Mouse (Mus musculus): ENCODE results near the gene Gm9817.
"Not testable (repeated sequence)": the region's sequence is repeated elsewhere in the genome, so short reads cannot be mapped to it uniquely, and the experiment has no call there.

Gene Gm9817

DNA sequence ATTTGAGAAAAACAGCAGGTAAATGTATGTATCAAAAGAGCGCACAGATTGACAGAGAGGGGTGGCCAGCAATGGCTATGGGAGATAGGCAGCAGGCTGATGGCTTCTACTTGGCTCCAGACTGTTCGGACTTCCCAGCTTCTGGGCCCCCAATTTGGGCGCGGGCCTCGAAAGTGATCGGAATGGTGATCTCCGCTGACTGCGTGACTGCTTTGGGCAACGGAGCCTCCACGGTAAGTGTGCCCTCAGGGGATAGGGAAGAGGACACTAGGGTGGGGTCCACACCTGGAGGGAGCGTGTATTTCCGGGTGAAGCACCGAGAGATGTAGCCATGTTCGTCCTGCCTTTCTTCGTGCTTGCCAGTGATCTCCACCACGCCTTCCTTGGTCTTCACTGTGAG is at the start of gene Gm9817:
Gene Gm9817, plus strand, starts transcription at position 301 of the 400 bp plus-strand sequence.
- DNase-seq (ENCODE audit: low spot score) = not testable (repeated sequence)

- DNase-seq (ENCODE audit: low spot score) = no peak
These were observed 48.7 kb upstream of the Gm9817 start for GRCm38 (mm10) chr13:45029791-45030190.

DNA sequence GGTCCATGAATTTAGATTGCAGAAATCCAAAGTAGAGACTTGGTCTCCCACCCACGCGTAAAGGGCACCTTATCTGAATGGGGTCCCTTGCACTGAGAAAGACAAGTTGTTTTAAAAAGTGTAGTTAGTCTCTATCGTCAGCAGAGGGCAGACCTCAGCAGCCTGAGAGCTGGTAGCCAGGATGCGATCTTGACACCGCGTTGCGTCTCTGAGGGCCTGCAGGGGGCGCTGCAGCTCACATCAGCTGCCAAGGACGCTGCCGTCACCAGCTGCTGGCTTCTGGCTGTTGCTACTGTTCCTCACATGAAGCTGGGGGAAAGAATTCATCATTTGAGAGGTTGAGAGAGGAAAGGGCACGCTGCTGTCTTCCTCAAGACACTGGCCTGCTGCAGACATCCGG is 47.7 kb upstream of the Gm9817 start:
- peak; percentile 89 for DNase-seq (ENCODE audit: low spot score)

DNA sequence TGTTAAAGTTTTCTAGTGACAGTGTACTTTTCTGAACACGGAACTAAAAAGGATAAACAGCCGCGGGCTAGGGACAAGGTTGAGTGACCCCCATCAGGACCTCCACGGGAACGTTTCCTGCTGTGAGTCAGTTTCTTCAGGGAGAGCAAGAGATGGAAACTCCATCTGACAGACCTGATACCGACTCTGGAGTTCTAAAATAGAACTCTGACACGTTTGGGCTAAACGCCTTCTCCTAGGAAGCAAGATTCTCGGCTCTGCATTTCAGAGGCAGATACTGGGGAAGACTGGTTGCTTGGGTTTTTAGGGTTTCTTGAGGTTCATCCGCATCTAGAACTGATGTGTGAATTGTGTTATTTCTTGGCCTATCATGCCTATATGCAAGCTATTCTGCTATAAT is 47.2 kb upstream of the Gm9817 start:
- DNase-seq (ENCODE audit: low spot score) = no peak

- no peak for DNase-seq (ENCODE audit: low spot score)
These were observed 46.7 kb upstream of the Gm9817 start for GRCm38 (mm10) chr13:45031748-45032147.

DNA sequence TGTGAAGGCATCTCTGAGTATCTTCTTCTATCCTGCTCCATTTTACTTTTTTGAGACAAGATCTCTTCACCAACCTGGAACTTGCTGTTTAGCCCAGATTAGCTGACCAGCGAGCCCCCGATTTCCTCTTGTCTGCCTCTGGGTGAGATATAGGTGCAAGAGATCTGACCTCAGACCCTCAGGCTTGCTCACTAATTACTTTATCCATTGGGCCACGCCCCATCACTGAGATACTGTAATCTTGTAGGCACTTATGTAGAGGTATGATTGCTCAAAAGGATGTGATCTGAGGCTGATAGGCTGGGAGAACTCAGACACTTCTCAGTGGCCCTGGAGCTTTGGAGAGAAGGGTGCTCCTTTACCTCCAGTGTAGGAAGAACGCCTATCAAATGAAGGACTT is 46.0 kb upstream of the Gm9817 start:
- no peak for DNase-seq (ENCODE audit: low spot score)

GRCm38 (mm10) chr13:45033360-45033759 is 45.1 kb upstream of the Gm9817 start:
- no peak for DNase-seq (ENCODE audit: low spot score)

- no peak for DNase-seq (ENCODE audit: low spot score)
These were observed 43.7 kb upstream of the Gm9817 start for GRCm38 (mm10) chr13:45034759-45035158.

GRCm38 (mm10) chr13:45036417-45036816 is 42.1 kb upstream of the Gm9817 start:
- DNase-seq (ENCODE audit: low spot score) = no peak

DNA sequence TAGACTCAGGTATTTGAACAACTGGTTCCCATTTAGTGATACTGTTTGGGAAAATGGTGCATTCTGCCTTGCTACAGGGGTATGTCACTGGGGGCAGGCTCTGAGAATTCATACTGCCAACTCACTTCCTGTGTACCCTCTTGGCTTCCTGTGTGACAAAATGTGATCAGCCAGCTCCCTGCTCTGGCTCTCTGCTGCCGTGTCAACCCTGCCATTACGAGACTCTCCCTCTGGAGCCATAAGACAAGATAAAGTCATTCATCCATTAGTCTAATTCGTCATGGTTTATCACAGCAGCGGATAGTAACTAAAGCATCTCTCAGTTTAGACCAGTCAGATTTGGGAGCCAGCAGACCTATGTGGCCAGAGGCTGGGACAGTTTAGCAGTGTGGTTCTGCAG is 38.3 kb upstream of the Gm9817 start:
- no peak for DNase-seq (ENCODE audit: low spot score)

DNA sequence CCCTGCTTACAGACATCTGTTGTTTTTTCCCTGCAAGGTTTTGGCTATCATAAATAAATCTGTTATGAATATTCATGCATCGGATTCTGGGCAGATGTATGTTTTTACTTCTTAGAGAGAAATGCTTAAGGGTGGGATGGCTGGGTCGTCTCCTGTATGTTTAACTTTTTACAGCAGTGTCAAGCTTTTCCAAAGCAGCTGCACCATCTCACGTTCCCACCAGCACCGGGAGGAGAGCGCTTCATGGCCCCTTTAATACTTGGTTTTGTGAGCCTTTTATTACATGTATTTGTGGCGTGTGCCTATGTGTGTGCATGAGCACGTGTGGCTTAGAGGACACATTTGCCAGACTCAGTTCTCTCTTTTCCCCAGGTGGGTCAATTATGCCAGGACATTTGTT is 37.8 kb upstream of the Gm9817 start:
- no peak for DNase-seq (ENCODE audit: low spot score)

DNA sequence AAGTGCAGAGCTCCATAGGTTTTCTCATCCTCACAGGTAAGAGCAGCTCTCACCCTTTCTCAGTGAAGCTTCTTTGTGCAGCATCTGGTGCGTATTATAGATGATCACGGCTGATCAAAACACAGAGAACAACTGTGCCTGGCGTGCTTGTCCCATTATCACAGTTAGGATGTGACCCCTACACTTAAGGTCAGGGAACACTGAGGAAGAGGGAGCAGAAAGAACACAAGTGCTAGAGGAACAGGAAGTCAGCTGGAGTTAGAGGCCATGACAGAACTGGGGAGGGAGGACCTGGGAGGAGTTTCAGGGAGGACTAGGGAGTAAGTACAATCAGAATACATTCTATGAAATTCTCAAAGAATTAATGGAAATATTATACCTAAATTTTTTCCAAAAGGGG is 35.0 kb upstream of the Gm9817 start:
- no peak for DNase-seq (ENCODE audit: low spot score)

DNA sequence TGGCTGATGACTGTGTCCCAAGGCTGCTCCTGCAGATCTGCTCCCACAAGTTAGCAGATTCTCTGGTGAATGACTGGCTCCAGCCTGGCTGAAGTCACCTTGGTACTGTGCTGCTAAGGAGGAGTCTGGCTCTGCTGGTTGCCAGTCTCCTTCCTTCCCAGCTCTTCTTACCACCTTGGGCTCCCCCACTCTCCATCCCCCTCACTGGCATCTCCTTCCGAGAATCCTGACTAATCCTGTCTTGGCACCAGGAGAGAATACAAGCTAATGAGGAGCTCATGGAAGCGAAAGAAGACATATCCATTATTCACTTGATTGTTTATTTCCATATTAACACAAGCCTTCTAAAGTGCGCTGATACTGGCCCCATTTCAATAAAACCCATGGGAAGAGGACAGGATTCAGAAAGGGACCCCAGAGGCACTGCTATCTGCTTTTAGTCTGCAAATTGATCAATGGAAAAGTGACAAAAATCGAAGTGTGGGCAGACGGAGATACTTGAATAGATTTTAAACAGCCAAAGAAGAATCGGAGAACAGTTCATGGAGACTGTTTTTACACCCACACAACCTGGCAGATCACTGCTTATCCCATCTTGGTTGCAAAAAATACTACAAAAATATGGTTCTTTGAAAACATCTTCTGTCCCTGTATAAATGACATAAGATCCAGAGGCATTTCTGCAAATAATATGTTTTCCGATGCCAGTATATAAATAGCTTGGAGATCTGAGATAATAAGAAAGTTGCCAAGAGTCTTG is 29.1 kb upstream of the Gm9817 start:
- no peak for DNase-seq (ENCODE audit: low spot score)

- DNase-seq (ENCODE audit: low spot score) = no peak
These were observed 25.7 kb upstream of the Gm9817 start for GRCm38 (mm10) chr13:45052805-45053204.

DNA sequence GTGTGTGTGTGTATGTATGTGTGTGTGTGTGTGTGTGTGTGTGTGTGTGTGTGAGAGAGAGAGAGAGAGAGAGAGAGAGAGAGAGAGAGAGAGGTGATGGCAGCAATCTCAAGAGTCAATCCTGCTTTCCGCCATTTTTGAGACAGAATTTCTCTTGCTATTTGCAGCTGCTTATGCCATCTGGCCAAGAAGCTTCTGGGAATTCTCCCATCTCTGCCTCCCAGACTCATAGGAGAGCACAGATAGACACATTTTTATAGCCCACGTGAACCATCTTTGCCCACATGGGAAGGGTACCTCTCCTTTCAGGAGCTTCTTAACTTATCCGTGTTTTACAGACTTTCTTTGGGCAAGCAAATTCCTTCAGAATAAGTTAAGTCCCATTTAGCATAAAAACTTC is 24.6 kb upstream of the Gm9817 start:
- no peak for DNase-seq (ENCODE audit: low spot score)

- no peak for DNase-seq (ENCODE audit: low spot score)
These were observed 19.3 kb upstream of the Gm9817 start for GRCm38 (mm10) chr13:45059206-45059605.

DNA sequence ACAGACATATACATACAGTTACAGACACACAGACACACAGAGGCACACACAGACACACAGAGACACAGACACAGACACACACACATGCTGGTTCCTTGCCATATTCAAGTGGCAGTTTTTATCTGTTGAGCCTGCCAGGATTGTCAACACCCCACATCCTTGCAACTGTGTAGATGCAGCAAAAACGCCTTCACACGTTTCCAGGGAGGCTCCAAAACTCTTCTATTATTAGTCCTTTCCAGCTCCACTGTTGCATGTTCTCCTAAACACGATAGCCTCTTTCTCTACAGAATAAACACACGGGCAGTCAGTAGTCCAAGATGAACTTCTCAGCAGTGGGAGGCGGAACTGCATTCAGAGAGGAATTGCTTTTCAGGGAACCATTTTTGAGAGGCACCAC is 15.3 kb upstream of the Gm9817 start:
- DNase-seq (ENCODE audit: low spot score) = no peak

GRCm38 (mm10) chr13:45064951-45065350 is 13.5 kb upstream of the Gm9817 start:
- DNase-seq (ENCODE audit: low spot score) = no peak

- no peak for DNase-seq (ENCODE audit: low spot score)
These were observed 8.1 kb upstream of the Gm9817 start for GRCm38 (mm10) chr13:45070366-45070765.

DNA sequence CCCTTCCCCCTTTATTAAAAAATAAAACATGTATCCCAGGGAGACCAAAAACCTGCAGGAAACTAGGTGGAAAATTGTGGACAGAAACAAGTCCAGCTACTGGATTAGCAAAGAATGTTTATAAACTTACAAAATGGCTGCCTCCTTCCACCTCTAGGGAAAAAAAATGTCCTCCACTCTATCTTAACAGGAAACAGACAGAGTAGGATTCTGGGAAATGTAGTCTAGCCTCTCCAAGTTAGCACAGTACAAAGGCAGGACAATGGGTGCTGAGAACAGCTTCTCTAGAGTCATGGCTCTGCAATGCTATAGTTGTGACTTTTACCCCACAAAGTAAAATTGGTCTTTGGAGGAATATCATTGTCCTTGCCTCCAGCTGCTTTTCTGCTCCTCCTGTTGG is 3.5 kb upstream of the Gm9817 start:
- DNase-seq (ENCODE audit: low spot score) = no peak

GRCm38 (mm10) chr13:45075715-45076114 is 2.8 kb upstream of the Gm9817 start:
- no peak for DNase-seq (ENCODE audit: low spot score)

- no peak for DNase-seq (ENCODE audit: low spot score)
These were observed 2.3 kb downstream of the Gm9817 start for GRCm38 (mm10) chr13:45080771-45081170.

DNA sequence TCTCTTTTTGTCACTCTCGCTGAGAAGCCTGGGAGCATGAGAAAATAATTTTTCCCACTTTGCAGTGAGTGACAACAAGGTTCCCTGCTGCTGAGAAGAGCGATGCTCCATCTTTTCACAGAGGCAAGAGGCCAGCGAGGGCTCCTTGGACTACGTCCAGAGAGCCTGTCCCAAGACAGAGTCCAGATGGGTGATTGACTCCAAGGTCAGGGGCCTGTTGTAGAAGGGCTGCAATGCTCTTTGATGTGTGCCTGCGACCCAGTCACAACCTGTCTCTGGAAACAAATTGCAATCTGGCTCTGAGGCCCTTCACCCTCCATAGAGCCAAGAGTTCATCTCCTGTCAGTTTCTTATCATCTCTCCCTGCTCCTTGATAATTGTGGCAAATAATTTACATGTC is 5.2 kb downstream of the Gm9817 start:
- DNase-seq (ENCODE audit: low spot score) = no peak

DNA sequence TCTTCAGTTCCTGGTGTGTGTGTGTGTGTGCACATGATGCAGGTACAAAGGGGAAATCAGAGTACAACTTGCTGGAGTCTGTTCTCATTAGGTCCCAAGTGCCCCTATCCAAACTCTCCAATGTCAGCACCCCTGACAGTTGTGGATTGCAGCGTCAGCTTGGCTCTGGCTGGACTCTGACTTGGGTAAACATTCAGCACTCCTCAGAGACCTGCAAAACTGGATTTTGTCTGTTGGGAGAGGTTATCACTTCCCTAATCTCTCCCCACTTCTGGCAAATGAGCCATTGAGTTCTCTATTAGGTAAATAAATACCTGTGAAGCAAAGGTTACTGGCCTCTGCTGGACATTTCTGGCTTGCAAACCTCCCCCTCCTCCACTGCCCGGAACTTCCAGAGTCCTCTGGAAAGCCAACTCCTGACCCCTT is 10.3 kb downstream of the Gm9817 start:
- DNase-seq (ENCODE audit: low spot score) = peak; percentile 15
